Mouse (Mus musculus): ENCODE data around the gene Igf1.

Igf1 gene

DNA sequence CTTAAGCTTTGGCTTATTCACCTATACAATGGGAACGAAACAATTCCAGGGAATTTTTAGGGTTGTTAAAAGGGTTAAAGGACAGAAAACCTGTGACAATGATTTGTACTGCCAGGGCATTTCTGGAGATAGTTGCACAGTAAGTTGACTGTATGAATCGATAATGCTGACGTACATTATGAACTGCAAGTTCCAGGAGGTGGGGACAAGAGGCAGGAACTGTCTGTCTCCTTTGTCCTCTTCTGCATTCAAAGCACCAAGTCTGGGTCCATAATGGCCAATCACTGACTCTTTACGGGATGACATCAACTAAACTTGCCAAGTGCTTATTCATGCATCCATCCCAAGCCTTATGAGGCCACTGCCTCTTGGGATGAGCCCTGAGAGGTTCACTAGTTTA, 39.3 kb downstream of the Igf1 start:
- DNase-seq (ENCODE audit: low spot score): no peak

DNA sequence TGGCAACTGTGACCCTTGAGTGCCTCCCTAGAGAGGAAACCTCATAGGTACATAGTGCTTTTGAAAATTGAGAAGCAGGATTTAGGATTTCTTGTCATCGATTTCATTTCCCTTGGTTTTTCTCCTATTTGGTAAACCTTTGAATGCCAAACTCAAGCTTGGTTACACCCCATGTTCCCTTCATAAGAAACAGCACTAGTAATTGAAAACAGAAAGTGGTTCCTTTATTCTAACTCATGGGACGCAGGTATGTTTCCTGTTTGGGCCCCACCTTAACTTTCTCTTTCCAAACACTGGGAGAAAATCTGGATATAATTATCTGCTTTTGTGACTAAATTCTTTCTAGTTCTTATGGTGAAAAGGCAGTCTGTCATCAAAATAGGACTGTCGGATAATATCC, 40.8 kb downstream of the Igf1 start:
- DNase-seq (ENCODE audit: low spot score): no peak

DNA sequence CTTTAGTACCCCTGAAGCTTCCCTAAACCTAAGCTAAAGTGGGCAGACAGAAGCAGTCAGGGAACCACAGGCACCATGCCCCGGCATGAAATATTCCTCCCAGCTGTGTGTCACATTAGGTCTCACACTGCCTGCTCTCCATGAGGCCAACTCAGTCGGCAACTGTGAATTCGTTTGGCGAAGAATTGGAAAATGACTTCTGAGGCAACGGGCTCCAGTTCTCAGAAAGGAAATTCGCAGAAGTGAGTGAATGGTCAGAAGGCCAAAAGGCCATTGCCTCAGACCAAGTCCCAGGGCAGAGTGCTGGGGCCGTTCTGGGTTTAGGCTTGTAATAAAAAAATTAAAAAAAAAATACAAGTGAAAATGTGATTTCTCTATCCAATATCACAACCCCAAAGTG, 43.9 kb downstream of the Igf1 start:
- no peak for DNase-seq (ENCODE audit: low spot score)

DNA sequence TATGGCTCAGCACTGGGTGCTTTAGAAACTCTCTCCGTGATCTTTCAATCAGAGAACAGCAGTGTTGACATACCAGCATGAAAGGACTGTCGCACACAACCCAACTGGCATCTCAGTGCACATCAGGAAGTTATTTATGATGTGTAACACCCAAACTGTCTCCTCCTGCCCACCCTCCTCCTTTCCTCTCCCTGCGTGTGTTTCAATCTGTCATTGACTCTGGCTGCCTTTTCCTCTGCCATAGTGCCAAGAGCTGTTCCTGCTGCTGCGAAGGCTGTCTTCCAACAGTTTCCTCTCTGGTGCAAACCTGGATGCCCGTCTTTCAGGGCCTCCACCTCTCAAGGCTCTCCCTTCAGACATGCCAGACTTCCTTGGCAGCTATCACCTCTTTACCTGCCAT, 46.3 kb downstream of the Igf1 start:
- no peak for DNase-seq (ENCODE audit: low spot score)

DNA sequence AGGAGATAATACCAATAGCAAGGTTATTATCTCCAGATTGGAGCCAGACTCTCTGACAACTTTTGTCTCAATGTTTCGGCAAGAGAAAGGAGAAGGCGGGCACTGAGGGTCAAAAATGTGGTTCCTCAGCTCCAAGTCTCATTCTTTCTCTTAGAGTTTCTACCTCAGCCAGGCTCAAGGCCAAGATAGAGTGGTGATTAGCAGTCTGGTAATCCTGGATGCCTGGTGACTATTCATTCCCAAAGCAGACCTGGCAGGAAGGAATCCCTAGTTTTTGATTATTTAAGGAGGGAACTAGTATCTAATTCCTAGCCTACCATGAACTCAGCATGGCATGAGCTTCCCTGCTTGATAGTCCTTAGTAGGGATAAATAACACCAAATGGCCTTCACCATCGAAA, 47.0 kb downstream of the Igf1 start:
- no peak for DNase-seq (ENCODE audit: low spot score)

DNA sequence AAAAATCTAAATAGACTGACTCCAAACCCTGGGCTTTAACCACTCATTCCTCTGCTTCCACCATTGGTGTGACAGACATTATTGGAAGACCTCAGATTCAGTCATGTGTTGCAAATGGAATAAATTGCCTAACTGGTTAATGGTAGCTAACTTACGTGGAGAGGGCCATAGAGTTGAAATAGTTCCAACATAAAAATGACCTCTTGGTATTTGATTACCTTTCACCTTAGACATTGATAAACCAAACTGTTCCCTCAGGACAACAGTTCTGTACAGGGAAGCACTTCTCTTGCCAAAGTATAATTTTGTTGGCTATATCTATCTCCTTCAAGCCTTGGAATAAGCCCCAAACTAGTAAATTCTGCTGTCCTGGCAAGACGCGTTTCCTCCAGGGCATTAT, 48.1 kb downstream of the Igf1 start:
- DNase-seq (ENCODE audit: low spot score): no peak

DNA sequence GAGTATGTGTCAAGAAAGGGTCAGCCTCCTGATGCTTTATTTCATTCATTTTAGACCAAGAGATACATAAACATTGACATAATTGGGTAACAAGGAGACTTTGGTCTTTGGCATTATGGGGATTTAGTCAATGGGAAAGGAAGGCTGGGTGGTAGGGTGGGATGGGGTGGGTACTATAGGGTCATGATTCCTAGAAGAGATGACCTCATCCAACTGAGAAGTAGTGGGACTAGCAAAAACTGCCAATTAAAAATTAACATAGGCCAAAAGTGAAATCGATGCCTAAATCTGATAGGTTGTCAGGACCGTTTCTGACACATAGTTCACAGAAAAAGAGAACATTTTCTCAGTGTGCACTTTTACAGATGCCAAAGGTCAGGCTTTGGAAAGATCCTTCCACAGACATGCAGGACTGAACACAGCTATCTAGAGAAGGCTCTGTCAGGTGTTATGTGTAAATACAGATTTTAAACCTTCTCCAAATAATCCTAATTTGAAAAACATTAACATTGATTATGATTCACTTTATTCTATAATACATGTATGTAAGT, 48.8 kb downstream of the Igf1 start:
- DNase-seq (ENCODE audit: low spot score): no peak

DNA sequence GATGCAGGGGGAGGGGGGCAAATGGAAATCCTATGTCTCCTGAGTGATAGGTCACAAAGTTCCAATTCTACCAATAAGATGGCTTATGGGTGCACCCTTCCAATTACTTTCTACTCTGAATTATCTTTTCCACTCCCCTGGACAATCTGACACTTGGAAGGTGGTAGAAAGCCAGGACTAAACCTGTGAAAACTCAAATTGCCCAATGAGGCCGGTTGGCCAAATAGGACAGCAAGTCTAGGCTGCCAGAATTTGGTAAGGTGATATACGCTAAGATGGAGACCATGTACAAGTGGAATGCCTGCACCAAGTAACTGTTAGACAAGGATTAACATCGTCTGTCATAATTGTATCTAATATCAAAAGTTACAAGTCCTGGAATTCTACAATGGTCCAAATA, 55.8 kb downstream of the Igf1 start:
- DNase-seq (ENCODE audit: low spot score): no peak

DNA sequence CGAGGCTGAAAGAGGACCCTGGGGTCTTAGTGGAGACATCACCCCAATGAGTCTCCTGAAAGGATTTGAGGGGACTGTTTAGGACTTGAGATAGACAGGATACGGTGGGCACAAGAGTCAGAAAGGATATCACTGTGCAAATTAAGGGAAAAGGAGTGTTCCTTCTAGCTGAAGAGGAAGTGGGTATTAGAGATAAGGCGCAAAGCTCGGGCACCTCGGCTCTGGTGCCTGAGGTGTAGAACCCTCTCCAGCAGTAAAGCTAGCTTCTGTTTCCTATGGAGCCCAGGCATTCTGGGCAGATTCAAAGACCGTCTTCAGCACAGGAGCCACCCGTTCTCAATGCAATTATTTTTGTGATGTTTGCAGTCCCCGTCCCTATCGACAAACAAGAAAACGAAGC, 56.9 kb downstream of the Igf1 start:
- no peak for DNase-seq (ENCODE audit: low spot score)

DNA sequence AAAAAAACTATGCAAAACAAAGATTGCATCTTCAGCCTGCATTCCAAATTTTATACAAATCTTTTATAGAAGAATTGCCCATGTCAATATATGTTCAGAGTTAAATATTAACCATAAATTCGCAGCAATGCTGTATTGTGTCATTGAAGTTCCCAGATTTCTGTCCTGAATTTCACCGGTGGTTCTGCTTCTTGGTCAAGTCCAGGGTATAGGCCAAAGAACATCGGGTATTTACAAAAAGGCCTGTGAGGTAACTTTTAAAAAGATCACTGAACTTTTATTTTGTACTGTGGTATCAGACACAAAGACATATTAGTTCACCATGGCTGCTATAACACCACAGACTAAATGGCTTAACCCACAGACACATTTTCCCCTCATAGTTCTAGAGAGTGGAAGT, 57.7 kb downstream of the Igf1 start:
- no peak for DNase-seq (ENCODE audit: low spot score)

DNA sequence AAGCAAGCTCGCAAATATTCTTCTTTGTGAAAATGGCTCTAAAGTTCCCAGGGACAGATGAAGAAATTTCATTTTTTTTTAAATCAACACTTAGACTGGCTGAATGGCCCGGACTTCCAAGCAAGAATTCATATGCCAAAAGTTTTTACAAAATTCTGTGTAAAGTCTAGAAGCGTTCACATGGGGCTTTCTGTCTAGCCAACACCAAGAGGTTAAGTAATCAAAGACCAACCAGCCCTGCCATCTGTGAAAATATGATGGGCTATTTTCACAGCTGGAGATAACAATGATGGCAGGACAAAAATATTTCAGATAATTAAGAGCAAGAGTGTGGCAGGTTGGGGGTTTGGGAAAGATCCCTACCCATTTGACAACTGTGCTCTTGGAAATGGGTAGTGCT, 64.2 kb downstream of the Igf1 start:
- DNase-seq (ENCODE audit: low spot score): no peak

DNA sequence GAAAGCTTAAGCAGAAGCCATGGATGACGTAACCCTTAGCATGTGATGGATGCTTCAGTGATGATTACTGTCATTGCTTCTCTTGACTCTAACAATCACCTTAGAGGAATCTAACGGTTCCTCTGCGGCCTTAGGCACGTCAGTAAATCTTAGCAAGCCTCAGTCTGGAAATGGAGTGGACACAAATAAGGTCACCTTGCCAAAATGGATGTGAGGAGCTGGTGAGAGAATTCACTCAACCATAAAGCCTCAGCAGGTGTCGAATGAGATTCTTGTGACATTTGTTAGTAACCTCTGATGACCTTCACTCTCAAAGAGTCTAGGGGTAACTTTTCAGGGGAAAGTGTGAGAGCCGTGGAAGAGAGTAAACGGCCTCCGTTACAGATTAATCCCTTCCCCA, 68.5 kb downstream of the Igf1 start:
- DNase-seq (ENCODE audit: low spot score): no peak

DNA sequence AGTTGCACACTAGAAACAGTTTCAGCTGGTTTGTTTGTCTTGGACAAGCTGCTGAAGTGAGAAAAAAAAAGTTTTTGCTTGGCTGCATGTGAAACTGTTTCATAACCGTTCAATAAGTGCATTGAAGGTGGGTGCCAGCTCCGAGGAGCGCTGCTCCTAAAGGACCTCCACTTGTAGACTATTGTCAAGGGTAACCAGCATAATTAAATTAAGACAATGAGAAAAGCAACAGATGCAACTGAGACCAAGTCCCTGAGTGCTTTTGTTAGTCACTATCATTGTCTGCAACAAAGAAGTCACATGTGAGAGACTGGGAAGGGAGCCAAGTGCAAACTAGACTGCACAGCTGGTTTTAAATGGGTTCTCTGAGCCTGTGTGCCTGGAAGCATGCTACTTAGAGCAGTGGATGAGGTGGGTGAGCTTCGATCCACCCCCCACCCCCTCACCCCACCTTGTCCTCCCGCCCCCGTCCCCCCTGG, 69.1 kb downstream of the Igf1 start:
- peak; percentile 50 for DNase-seq (ENCODE audit: low spot score)

DNA sequence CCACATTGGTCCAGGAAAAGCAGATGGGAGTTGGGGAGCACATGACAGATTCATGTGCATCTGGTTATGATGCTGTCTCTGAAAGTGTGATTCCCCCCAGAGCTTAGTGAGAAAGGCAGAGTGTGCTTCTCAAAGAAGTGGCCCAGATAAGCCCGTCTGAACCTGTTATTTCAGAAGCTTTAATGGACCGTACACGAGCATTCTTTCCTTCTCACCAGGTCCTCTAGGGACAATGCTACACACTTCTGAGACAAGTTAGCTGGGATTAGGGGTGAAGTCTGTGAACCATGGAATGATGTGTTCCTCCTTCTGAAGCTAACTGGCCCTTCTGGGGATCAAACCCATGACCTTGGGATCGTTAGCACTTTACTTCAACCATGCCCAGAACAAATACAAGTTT, 90.1 kb downstream of the Igf1 start:
- DNase-seq (ENCODE audit: low spot score): no peak

DNA sequence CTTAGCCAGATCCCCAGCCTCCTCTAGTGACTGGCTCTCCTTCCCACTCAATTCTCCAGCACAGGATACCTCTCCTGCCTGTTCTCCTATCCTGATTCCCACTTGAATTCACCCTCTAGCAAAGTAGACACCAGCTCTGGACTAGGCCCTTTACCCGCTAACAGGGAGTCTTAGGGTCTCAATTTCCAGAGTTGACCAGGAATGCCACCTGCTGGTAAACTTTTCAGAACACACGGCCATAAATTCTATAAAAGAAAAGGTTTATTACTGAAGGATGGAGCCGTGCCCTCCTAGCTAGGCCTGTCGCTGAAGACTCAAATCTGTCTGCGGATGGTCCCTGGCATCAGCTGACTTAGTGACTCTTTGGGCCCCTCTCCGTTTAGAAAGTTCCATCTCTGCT, 113.5 kb downstream of the Igf1 start:
- DNase-seq (ENCODE audit: low spot score): no peak

DNA sequence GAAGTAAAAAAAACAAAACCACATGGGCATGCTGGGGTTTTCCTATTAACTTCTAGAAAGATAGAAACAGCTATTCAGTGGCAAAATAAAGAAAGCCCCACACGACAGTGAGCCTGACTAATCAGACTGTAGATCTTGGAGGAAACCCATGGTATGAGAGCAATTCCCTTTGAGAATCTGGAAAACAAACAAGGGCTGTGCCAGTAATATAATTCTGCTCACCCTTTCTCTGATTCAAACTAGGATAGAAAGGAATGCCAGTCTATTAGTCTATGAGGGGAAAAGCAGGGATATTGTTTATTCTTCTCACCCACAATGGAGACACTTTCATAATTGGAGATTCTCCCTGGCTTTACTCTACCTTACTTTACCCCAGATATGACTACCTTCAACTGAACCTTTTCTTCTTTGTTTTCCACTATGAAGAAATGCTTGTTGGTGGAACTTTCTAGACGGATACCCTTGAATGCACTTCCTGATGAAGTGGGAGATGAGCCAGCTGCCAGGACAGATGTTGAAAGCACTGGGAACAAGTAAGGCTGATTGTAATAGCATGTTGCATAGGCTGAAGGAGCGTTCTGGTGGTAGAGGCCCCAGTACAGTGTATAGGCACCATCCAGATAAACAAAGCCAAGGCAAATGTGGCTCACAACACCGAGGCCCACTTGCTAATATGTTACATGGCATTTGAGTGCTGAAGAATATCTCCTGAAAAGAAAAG, 116.0 kb downstream of the Igf1 start:
- no peak for DNase-seq (ENCODE audit: low spot score)

DNA sequence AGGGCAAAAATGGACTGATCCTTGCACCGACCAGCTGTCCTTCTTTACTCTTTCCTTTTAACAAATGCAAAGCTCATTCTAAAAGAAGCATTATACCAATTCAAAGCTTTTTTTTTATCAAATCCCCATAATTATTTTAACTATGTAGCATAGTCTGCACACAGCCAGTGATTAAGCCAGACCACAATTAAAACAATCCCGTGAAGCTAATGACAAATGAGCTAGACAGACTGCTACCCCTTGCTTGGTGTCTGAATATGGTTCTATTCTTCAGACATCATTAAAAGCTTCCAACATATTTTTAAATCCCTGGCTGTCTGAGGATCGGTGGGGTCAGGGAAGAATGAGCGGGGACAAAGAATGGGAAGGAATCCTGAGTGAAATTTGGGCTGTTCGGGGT, 127.3 kb downstream of the Igf1 start:
- DNase-seq (ENCODE audit: low spot score): no peak

DNA sequence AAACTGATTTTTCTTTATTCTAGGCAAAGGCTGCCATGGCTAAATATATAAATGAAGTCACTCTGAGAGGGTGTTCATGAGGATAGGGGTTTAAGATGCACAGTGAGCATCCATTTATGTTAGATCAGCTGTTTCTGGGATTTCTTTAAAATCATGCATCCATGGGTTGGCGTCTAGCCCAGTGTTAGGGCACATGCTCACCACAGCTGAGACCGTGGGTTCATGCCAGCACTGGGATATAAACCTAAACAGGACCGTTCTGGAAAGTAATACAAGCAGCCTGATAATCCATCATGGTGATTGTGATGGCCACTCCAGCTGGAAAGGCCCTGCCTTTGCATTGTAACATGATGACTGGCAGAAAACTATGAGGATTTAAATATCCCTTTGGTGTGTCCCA, 128.1 kb downstream of the Igf1 start:
- DNase-seq (ENCODE audit: low spot score): no peak
